Mouse (Mus musculus): ENCODE results near the gene Car11. TPM values are rescaled to one million over a fixed set of nuclear protein-coding genes. Genes with fewer than 3 reads are reported as not detected.

Gene Car11
- polyA plus RNA-seq, 1 experiment from 2014 or later = 64.4 TPM

- Histone ChIP-seq H3K4me3 (replicated peaks; ENCODE audit: low read length) (no peak within 1 kb of the TSS), H3K9me3 (ENCODE audit: control insufficient read depth, low read length) (no peaks in the 10 kb centered on the region)
- 95% methylated on average over 11 of the region's 11 CpGs for WGBS
Observed at GRCm38 (mm10) chr7:45725713-45726112, 26.1 kb downstream of the Car11 start, which contains the start of gene Spaca4. Gene Spaca4 (minus strand): TSS chr7:45725813.

GRCm38 (mm10) chr7:45726419-45726818 is 26.8 kb downstream of the Car11 start:
- H3K4me1 ChIP-seq (replicated peaks; ENCODE audit: control insufficient read depth, insufficient read depth, low read length) = no peaks in the 10 kb centered on the region
- H3K27ac ChIP-seq (ENCODE audit: low read length) = no peak overlapping the region
- 94% methylated on average over 10 of the region's 10 CpGs for WGBS
- ATAC-seq = no peak
- H3K27me3 ChIP-seq (replicated peaks; ENCODE audit: control insufficient read depth, insufficient read depth, low read length) = no peaks in the 10 kb centered on the region
- H3K36me3 ChIP-seq (ENCODE audit: control insufficient read depth, insufficient read depth) = peaks cover 15% of the 10 kb centered on the region
- H3K4me3 ChIP-seq (replicated peaks; ENCODE audit: low read length) = no peak overlapping the region
- no peaks in the 10 kb centered on the region for H3K9me3 ChIP-seq (ENCODE audit: control insufficient read depth, low read length)
- H3K4me2 ChIP-seq (ENCODE audit: low read length) = no peak overlapping the region
- no peak overlapping the region for H3K9ac ChIP-seq (replicated peaks; ENCODE audit: low read depth, low read length)

More at GRCm38 (mm10) chr7:45725713-45726112, 26.1 kb downstream of the Car11 start, which contains the start of gene Spaca4:
- Histone ChIP-seq H3K36me3 (ENCODE audit: control insufficient read depth, insufficient read depth) (peaks cover 21% of the 10 kb centered on the region), H3K27me3 (replicated peaks; ENCODE audit: control insufficient read depth, insufficient read depth, low read length) (no peaks in the 10 kb centered on the region), H3K4me1 (replicated peaks; ENCODE audit: control insufficient read depth, insufficient read depth, low read length) (no peaks in the 10 kb centered on the region), H3K9ac (replicated peaks; ENCODE audit: low read depth, low read length) (no peak within 1 kb of the TSS), H3K4me2 (ENCODE audit: low read length) (no peak within 1 kb of the TSS), H3K27ac (ENCODE audit: low read length) (no peak within 1 kb of the TSS)
- ATAC-seq = no peak

- Histone ChIP-seq H3K4me2 (ENCODE audit: low read length) (no peak overlapping the region), H3K27me3 (replicated peaks; ENCODE audit: control insufficient read depth, insufficient read depth, low read length) (no peaks in the 10 kb centered on the region), H3K4me3 (replicated peaks; ENCODE audit: low read length) (no peak overlapping the region), H3K9me3 (ENCODE audit: control insufficient read depth, low read length) (no peaks in the 10 kb centered on the region), H3K9ac (replicated peaks; ENCODE audit: low read depth, low read length) (no peak overlapping the region), H3K4me1 (replicated peaks; ENCODE audit: control insufficient read depth, insufficient read depth, low read length) (no peaks in the 10 kb centered on the region), H3K36me3 (ENCODE audit: control insufficient read depth, insufficient read depth) (peaks cover 13% of the 10 kb centered on the region), H3K27ac (ENCODE audit: low read length) (no peak overlapping the region)
- ATAC-seq = no peak
- 87% methylated on average over 3 of the region's 3 CpGs for WGBS
Observed at GRCm38 (mm10) chr7:45727625-45728024, 28.0 kb downstream of the Car11 start.

- no peak for ATAC-seq
- Histone ChIP-seq H3K4me3 (replicated peaks; ENCODE audit: low read length) (no peak overlapping the region), H3K9ac (replicated peaks; ENCODE audit: low read depth, low read length) (no peak overlapping the region), H3K4me2 (ENCODE audit: low read length) (no peak overlapping the region), H3K4me1 (replicated peaks; ENCODE audit: control insufficient read depth, insufficient read depth, low read length) (no peaks in the 10 kb centered on the region), H3K36me3 (ENCODE audit: control insufficient read depth, insufficient read depth) (no peaks in the 10 kb centered on the region), H3K27ac (ENCODE audit: low read length) (no peak overlapping the region), H3K9me3 (ENCODE audit: control insufficient read depth, low read length) (no peaks in the 10 kb centered on the region), H3K27me3 (replicated peaks; ENCODE audit: control insufficient read depth, insufficient read depth, low read length) (no peaks in the 10 kb centered on the region)
- 17% methylated on average over 16 of the region's 16 CpGs for WGBS
Observed at GRCm38 (mm10) chr7:45730727-45731431, 31.2 kb downstream of the Car11 start.

GRCm38 (mm10) chr7:45733477-45733876 is 33.8 kb downstream of the Car11 start:
- no peaks in the 10 kb centered on the region for H3K9me3 ChIP-seq (ENCODE audit: control insufficient read depth, low read length)
- H3K9ac ChIP-seq (replicated peaks; ENCODE audit: low read depth, low read length) = no peak overlapping the region
- no peak overlapping the region for H3K4me2 ChIP-seq (ENCODE audit: low read length)
- no peaks in the 10 kb centered on the region for H3K27me3 ChIP-seq (replicated peaks; ENCODE audit: control insufficient read depth, insufficient read depth, low read length)
- 86% methylated on average over 5 of the region's 5 CpGs for WGBS
- H3K4me3 ChIP-seq (replicated peaks; ENCODE audit: low read length) = no peak overlapping the region
- no peaks in the 10 kb centered on the region for H3K4me1 ChIP-seq (replicated peaks; ENCODE audit: control insufficient read depth, insufficient read depth, low read length)
- no peak for ATAC-seq
- H3K36me3 ChIP-seq (ENCODE audit: control insufficient read depth, insufficient read depth) = no peaks in the 10 kb centered on the region
- H3K27ac ChIP-seq (ENCODE audit: low read length) = no peak overlapping the region

GRCm38 (mm10) chr7:45739162-45739763 is 39.6 kb downstream of the Car11 start:
- WGBS = 6% methylated on average over 9 of the region's 9 CpGs
- peak; percentile 93 for ATAC-seq

GRCm38 (mm10) chr7:45739820-45740219 is 40.2 kb downstream of the Car11 start:
- 76% methylated on average over 10 of the region's 10 CpGs for WGBS
- 0 out of 2 replicates have a peak, but pooled peaks have one; percentile 3 for ATAC-seq

More at GRCm38 (mm10) chr7:45739162-45739763, 39.6 kb downstream of the Car11 start:
- Histone ChIP-seq H3K36me3 (ENCODE audit: control insufficient read depth, insufficient read depth) (no peaks in the 10 kb centered on the region), H3K9ac (replicated peaks; ENCODE audit: low read depth, low read length) (no peak overlapping the region), H3K4me3 (replicated peaks; ENCODE audit: low read length) (no peak overlapping the region), H3K4me2 (ENCODE audit: low read length) (no peak overlapping the region), H3K27ac (ENCODE audit: low read length) (no peak overlapping the region), H3K4me1 (replicated peaks; ENCODE audit: control insufficient read depth, insufficient read depth, low read length) (peaks cover 2% of the 10 kb centered on the region; the same call in 1 of the 2 replicates), H3K27me3 (replicated peaks; ENCODE audit: control insufficient read depth, insufficient read depth, low read length) (no peaks in the 10 kb centered on the region), H3K9me3 (ENCODE audit: control insufficient read depth, low read length) (no peaks in the 10 kb centered on the region)

GRCm38 (mm10) chr7:45741308-45741707 is 41.7 kb downstream of the Car11 start:
- Histone ChIP-seq H3K27me3 (replicated peaks; ENCODE audit: control insufficient read depth, insufficient read depth, low read length) (no peaks in the 10 kb centered on the region), H3K4me1 (replicated peaks; ENCODE audit: control insufficient read depth, insufficient read depth, low read length) (peaks cover 2% of the 10 kb centered on the region; the same call in 1 of the 2 replicates), H3K27ac (ENCODE audit: low read length) (no peak overlapping the region), H3K9ac (replicated peaks; ENCODE audit: low read depth, low read length) (no peak overlapping the region), H3K9me3 (ENCODE audit: control insufficient read depth, low read length) (no peaks in the 10 kb centered on the region), H3K36me3 (ENCODE audit: control insufficient read depth, insufficient read depth) (no peaks in the 10 kb centered on the region), H3K4me3 (replicated peaks; ENCODE audit: low read length) (no peak overlapping the region), H3K4me2 (ENCODE audit: low read length) (no peak overlapping the region)
- WGBS = 86% methylated on average over 12 of the region's 12 CpGs
- no peak for ATAC-seq

More at GRCm38 (mm10) chr7:45739820-45740219, 40.2 kb downstream of the Car11 start:
- peaks cover 2% of the 10 kb centered on the region; the same call in 1 of the 2 replicates for H3K4me1 ChIP-seq (replicated peaks; ENCODE audit: control insufficient read depth, insufficient read depth, low read length)
- no peaks in the 10 kb centered on the region for H3K27me3 ChIP-seq (replicated peaks; ENCODE audit: control insufficient read depth, insufficient read depth, low read length)
- H3K4me2 ChIP-seq (ENCODE audit: low read length) = no peak overlapping the region
- H3K27ac ChIP-seq (ENCODE audit: low read length) = no peak overlapping the region
- H3K36me3 ChIP-seq (ENCODE audit: control insufficient read depth, insufficient read depth) = no peaks in the 10 kb centered on the region
- no peak overlapping the region for H3K9ac ChIP-seq (replicated peaks; ENCODE audit: low read depth, low read length)
- no peaks in the 10 kb centered on the region for H3K9me3 ChIP-seq (ENCODE audit: control insufficient read depth, low read length)
- no peak overlapping the region for H3K4me3 ChIP-seq (replicated peaks; ENCODE audit: low read length)

- H3K27me3 ChIP-seq (replicated peaks; ENCODE audit: control insufficient read depth, insufficient read depth, low read length) = no peaks in the 10 kb centered on the region
- H3K9me3 ChIP-seq (ENCODE audit: control insufficient read depth, low read length) = no peaks in the 10 kb centered on the region
- H3K4me1 ChIP-seq (replicated peaks; ENCODE audit: control insufficient read depth, insufficient read depth, low read length) = peaks cover 2% of the 10 kb centered on the region; the same call in 1 of the 2 replicates
- no peaks in the 10 kb centered on the region for H3K36me3 ChIP-seq (ENCODE audit: control insufficient read depth, insufficient read depth)
- WGBS = 30% methylated on average over 11 of the region's 11 CpGs
- peak; percentile 37; the same call in 1 of the 2 replicates for ATAC-seq
- H3K4me3 ChIP-seq (replicated peaks; ENCODE audit: low read length) = peak overlapping the region; percentile 17
- H3K9ac ChIP-seq (replicated peaks; ENCODE audit: low read depth, low read length) = no peak overlapping the region
- H3K4me2 ChIP-seq (ENCODE audit: low read length) = peak overlapping the region; percentile 37
- H3K27ac ChIP-seq (ENCODE audit: low read length) = no peak overlapping the region
Observed at GRCm38 (mm10) chr7:45741777-45742176, 42.1 kb downstream of the Car11 start.
